Mouse (Mus musculus) heart, embryonic 10.5 days (tissue): Measurements from ENCODE around the gene Frmpd2. TPM values are rescaled to one million over a fixed set of nuclear protein-coding genes. Genes with fewer than 3 reads are reported as not detected.

Experiments
- DNase-seq: peaks from one replicate; pipeline ENCODE4 v3.0.0-alpha.2; 2017; ENCODE audit warnings: low spot score
- H3K27ac ChIP-seq: fragments of 300-500 bp; sonication (generic); 2 replicates; pipeline ENCODE4 v1.5.1; 2016; ENCODE audit warnings: mild to moderate bottlenecking
- H3K27me3 ChIP-seq: fragments of 300-500 bp; sonication (generic); 2 replicates; pipeline ENCODE4 v1.6.1; 2016; ENCODE audit warnings: mild to moderate bottlenecking; ENCODE audit not compliant: poor library complexity, insufficient read depth, severe bottlenecking
- H3K36me3 ChIP-seq: fragments of 300-500 bp; sonication (generic); 2 replicates; pipeline ENCODE4 v1.6.1; 2016; ENCODE audit warnings: mild to moderate bottlenecking, moderate library complexity
- H3K4me1 ChIP-seq: fragments of 300-500 bp; sonication (generic); 2 replicates; pipeline ENCODE4 v1.6.1; 2016; ENCODE audit warnings: mild to moderate bottlenecking
- H3K4me3 ChIP-seq: fragments of 300-500 bp; sonication (generic); 2 replicates; pipeline ENCODE4 v1.5.1; 2016; ENCODE audit warnings: mild to moderate bottlenecking, moderate library complexity
- H3K9me3 ChIP-seq: fragments of 300-500 bp; sonication (generic); 2 replicates; pipeline ENCODE4 v1.6.1; 2016; ENCODE audit warnings: mild to moderate bottlenecking, moderate library complexity
- WGBS: fragments of 180-500 bp; shearing (Covaris S2); methylation state at CpG from one replicate; pipeline ENCODE4 v1.1.7; 2016; 5-methylcytosine and 5-hydroxymethylcytosine counted together
- polyA plus RNA-seq: library from polyadenylated mRNA; unstranded; fragments of >200 nt; fragmentation: Nextera tagmentation; extraction: Ambion mirVana; gene quantifications from 2 replicates; pipeline ENCODE4 v1.2.1, GENCODE M21; 2016

The Frmpd2 gene
- polyA plus RNA-seq, 1 experiment from 2014 or later = 0.05 TPM

DNA sequence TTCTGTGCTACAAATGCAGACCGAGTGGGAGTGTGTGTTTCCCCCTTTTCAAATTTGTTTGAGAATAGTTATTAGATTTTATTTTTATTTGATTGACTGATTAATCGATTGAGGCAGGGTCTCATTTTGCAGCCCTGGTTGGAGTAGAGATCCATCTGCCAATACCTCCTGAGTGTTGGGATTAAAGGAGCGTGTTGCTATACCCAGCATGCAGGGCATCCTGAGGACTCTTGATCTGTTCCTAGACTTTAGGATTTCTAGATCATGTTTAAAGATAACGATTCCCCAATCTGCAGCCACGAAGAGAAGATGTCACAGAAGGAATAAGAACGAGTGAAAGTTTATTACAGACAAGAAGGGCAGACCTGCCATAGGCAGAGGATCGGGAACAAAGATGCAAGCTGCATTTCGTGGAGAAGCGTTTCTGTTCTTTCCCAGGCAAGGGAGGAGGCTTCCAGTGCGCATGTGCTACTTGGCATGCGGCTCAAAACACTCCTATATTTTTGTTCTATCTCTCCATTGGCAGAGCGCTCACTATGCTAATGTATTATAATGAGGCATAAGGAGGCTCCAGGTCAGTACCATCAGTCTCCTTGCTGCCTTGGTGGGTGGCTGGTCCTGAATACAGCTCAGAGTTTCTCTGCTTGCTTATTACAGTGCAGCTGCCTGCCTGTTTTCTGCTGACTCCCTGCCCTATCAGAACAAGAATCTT lies 53.9 kb downstream of the Frmpd2 start:
- DNase-seq = no peak
- Histone ChIP-seq H3K4me1 (no peaks in the 10 kb centered on the region), H3K36me3 (no peaks in the 10 kb centered on the region), H3K27me3 (no peaks in the 10 kb centered on the region), H3K9me3 (no peaks in the 10 kb centered on the region), H3K27ac (no peak overlapping the region), H3K4me3 (no peak overlapping the region)
- 63% methylated on average over 12 of the region's 12 CpGs for WGBS

DNA sequence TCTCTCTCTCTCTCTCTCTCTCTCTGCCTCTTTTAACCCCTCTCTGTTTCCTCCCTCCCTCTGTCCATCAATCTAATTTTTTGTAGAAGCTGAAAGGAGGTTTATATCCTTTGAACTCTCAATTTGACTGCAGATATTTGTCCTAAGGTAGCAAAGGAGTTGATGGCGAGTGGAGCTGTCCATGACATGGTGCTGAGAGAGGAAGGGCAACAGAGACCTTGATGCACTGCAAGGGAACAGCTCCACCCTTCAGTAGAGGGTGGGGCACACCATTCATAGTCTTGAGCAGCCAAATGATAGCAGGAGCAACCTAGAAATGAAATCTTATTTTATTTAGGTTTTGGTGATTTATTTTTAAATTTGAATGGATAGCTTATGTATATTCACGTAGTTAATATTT lies 55.1 kb downstream of the Frmpd2 start:
- H3K9me3 ChIP-seq = no peaks in the 10 kb centered on the region
- H3K36me3 ChIP-seq = no peaks in the 10 kb centered on the region
- H3K4me3 ChIP-seq = no peak overlapping the region
- DNase-seq = no peak
- H3K27me3 ChIP-seq = no peaks in the 10 kb centered on the region
- H3K4me1 ChIP-seq = no peaks in the 10 kb centered on the region
- WGBS = 65% methylated on average over 2 of the region's 2 CpGs
- no peak overlapping the region for H3K27ac ChIP-seq

DNA sequence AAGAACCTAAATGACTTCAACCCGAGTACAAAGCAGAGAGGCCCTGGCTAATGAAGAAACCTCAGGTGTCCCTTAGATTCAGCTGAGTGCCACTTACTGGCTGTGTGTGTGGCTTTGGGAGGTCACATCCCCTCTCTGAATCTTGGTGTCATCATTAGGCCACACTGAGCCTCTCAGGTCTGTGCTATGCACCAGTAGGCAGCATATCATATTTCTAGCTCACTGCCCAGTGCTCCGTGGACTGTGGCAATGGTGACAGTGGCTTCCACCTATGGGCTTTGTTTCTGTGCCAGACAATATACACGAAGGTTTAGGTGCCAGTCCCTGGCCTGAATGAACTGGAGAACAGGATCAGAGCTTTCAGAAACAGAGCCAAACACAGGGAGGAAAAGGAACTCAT lies 56.4 kb downstream of the Frmpd2 start:
- Histone ChIP-seq H3K27me3 (peaks cover 4% of the 10 kb centered on the region; the same call in 1 of the 2 replicates), H3K4me1 (no peaks in the 10 kb centered on the region), H3K4me3 (no peak overlapping the region), H3K9me3 (no peaks in the 10 kb centered on the region), H3K27ac (no peak overlapping the region), H3K36me3 (no peaks in the 10 kb centered on the region)
- 69% methylated on average over 3 of the region's 3 CpGs for WGBS
- DNase-seq = no peak

DNA sequence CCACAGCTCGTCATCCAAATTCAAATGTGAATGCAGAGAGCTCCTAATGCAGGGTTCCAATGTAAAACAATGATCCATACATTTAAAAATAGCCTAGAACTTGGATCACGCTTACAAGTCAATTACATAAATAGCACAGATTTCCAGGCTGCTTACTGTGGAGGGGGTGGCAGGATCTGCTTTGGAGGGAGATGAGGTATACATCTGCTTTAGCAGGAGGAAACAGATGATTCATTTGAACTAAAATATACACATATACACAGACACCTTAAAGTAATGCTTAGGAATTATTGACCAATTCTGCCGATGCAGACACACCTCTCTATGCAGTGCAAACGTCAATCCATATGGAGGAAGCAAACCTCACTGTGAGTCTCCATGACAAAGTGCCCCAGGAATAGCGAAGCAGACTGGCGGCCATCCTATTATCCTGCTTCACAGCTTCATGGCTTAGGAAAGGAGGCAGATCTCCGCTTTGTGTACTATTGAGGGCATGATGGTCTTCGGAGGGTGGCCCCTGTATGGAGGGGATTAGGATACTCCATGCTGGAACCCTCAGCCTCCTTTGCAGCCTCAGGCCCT lies 59.9 kb downstream of the Frmpd2 start:
- WGBS = 76% methylated on average over 8 of the region's 8 CpGs
- H3K4me3 ChIP-seq = no peak overlapping the region
- H3K27me3 ChIP-seq = peaks cover 4% of the 10 kb centered on the region; the same call in 1 of the 2 replicates
- no peaks in the 10 kb centered on the region for H3K36me3 ChIP-seq
- no peaks in the 10 kb centered on the region for H3K9me3 ChIP-seq
- H3K27ac ChIP-seq = no peak overlapping the region
- no peak for DNase-seq
- H3K4me1 ChIP-seq = no peaks in the 10 kb centered on the region

DNA sequence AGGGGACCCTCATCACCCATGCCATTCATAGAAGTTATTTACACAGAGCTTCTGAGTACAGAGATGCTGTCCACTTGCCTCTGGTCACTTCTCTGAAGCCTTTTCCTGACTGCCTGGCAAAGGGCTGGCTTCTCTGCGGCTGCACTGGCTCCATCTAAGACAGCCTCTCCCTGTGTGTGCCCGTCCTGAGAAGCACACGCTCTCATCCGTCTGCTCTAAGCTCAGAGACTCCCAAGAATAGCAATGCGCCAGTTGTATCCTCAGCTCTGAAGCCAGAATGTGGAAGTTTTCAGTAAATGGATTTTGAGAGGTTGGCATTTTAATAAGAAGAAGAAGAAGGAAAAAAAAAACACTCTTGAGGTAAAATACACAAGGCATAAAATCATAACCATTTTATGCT lies 61.3 kb downstream of the Frmpd2 start:
- WGBS = 88% methylated on average over 5 of the region's 5 CpGs
- DNase-seq = no peak
- Histone ChIP-seq H3K27ac (no peak overlapping the region), H3K27me3 (peaks cover 4% of the 10 kb centered on the region; the same call in 1 of the 2 replicates), H3K9me3 (peaks cover 3% of the 10 kb centered on the region; the same call in 1 of the 2 replicates), H3K4me3 (no peak overlapping the region), H3K36me3 (no peaks in the 10 kb centered on the region), H3K4me1 (no peaks in the 10 kb centered on the region)

DNA sequence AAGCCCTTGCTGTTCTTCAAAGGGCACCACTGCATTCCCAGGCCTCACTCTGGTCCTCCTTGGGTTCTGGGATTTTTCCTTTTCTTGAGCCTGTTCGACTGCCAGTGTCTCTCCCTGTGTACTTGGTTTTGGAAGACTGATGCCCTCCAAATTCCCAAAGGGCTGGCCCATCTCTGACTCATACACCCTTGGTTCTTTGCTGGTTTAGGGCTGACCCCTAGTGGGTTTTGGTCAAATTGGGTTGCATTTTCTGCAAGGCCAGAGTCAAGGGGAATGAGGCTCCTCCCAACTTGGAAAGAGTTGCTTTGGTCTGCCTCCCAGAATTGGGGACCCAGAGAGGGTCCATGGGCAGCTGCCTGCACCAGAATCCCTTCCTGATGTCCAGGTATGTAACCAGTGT lies 62.0 kb downstream of the Frmpd2 start:
- H3K4me1 ChIP-seq = no peaks in the 10 kb centered on the region
- DNase-seq = no peak
- peaks cover 4% of the 10 kb centered on the region; the same call in 1 of the 2 replicates for H3K27me3 ChIP-seq
- peaks cover 3% of the 10 kb centered on the region; the same call in 1 of the 2 replicates for H3K9me3 ChIP-seq
- H3K4me3 ChIP-seq = no peak overlapping the region
- H3K27ac ChIP-seq = no peak overlapping the region
- WGBS = 40% methylated on average over 1 of the region's 1 CpGs
- no peaks in the 10 kb centered on the region for H3K36me3 ChIP-seq

DNA sequence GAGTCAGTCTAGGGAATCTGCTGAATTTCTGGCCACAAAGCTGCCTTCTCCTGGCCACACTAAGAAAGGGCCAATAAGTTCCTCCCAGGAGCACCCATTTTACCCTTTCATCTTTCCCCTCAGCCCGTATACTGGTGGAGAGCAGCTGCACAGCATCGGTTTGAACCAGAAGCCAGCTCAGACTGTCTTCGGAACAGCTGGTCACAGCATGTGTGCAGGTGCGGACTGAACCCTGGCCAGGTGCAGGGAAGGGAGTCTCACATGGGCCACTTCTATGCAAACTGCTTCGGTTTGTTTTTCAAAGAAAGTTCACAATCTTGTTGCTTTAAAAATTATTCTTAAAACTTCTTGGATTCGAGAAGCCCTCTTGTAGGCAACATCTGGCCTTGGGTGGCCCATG lies 63.8 kb downstream of the Frmpd2 start:
- no peak for DNase-seq
- Histone ChIP-seq H3K4me3 (no peak overlapping the region), H3K36me3 (no peaks in the 10 kb centered on the region), H3K9me3 (peaks cover 3% of the 10 kb centered on the region; the same call in 1 of the 2 replicates), H3K27ac (no peak overlapping the region), H3K27me3 (peaks cover 4% of the 10 kb centered on the region; the same call in 1 of the 2 replicates), H3K4me1 (no peaks in the 10 kb centered on the region)
- 72% methylated on average over 6 of the region's 6 CpGs for WGBS

DNA sequence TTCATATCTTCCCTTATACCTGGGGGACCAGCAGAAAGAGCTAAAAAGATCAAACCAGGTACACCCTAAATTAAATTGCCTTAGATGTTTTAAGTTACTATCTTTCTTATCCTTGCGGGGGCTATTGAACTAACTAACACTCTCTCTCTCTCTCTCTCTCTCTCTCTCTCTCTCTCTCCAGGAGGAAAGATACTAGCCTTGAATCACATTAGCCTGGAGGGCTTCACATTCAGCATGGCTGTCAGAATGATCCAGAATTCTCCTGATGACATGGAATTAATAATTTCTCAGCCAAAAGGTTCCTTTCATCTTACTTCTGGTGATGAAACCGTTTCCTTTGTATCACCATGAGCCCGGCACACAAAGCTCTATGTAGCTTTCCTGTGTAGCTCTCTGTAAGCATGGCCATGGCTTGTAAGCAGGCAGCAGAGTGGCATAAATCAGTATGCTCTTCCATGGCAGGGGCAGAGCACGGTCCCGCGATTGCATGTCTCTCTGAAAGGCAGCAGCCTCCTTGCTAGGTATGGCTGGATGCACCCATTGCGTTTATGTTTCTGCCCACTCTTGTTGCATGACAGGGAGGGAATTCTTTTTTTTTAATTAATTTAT lies 68.2 kb downstream of the Frmpd2 start:
- no peaks in the 10 kb centered on the region for H3K27me3 ChIP-seq
- WGBS = 80% methylated on average over 7 of the region's 7 CpGs
- no peaks in the 10 kb centered on the region for H3K36me3 ChIP-seq
- H3K4me1 ChIP-seq = no peaks in the 10 kb centered on the region
- no peak overlapping the region for H3K4me3 ChIP-seq
- no peak overlapping the region for H3K27ac ChIP-seq
- no peak for DNase-seq
- peaks cover 3% of the 10 kb centered on the region; the same call in 1 of the 2 replicates for H3K9me3 ChIP-seq

DNA sequence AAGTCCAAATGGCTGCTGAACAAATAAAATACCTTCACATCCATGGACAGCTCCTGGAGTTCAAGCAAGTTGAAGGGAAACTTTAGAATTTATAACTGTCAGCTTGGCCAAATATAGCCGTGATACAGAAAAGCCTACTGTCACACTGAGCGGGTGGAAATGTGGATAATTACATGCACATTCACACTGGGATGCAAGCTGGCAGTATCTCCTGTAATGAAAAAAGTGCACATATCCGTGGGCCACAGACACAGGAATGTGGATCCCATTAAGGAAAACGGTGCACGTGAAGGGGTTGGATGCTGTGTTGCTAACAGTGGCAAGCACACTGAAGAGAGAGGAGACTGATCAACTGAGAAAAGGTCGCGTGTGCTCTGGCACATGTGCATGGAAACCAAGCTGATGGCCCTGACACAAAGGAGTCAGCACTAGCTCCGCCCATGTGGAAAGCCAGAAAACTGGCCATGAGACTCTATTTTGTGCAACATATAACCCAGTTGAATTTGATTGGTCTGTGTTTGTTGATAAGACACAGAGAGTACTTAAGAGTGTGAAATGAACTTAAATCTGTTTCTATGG lies 74.2 kb downstream of the Frmpd2 start:
- Histone ChIP-seq H3K27ac (no peak overlapping the region), H3K27me3 (no peaks in the 10 kb centered on the region), H3K4me3 (no peak overlapping the region), H3K36me3 (no peaks in the 10 kb centered on the region), H3K9me3 (no peaks in the 10 kb centered on the region), H3K4me1 (0 out of 2 replicates have a peak, but pooled peaks cover 6% of the 10 kb centered on the region)
- no peak for DNase-seq
- WGBS = 85% methylated on average over 8 of the region's 8 CpGs

DNA sequence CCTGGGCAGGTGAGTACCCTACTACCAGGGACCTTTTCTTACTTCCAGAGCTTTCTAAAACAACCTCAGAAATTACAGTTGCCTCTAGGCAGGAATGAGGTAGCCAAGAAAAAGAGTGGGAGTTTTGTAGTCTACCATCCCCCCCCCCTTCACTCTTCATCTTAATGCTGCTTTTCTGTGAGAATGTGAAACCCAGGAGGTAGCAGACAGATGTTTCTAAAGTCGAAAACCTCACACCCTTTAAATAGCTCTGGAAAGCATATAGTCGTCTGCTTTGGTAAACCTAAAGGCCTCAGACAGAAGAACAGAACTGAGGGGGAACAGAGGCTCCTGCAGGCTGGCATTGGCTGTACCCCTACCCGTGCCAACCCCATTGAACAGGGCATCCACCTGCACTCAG lies 77.2 kb downstream of the Frmpd2 start:
- Histone ChIP-seq H3K9me3 (no peaks in the 10 kb centered on the region), H3K27ac (no peak overlapping the region), H3K4me3 (no peak overlapping the region), H3K36me3 (no peaks in the 10 kb centered on the region), H3K27me3 (no peaks in the 10 kb centered on the region), H3K4me1 (0 out of 2 replicates have a peak, but pooled peaks cover 6% of the 10 kb centered on the region)
- DNase-seq = no peak
- 54% methylated on average over 3 of the region's 3 CpGs for WGBS

DNA sequence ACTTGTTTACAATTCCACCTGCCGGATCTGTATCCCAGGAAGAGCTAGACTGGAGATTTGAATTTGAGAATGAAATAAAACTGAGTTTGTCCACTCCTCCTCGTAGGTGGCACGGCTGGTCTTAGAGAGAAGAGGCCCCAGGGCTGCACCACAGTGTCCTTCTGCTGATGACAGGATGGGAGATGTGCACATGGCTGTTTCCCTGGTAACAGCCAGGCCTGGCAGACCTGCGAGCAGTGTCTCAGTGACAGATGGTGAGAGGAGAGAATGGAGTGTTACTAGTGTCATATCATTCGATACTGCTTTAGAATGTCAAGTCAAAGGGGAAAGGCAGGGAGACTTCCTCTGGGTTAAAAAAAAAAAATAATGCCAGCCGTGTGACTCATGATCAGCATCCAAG lies 78.4 kb downstream of the Frmpd2 start:
- no peak for DNase-seq
- WGBS = 73% methylated on average over 6 of the region's 6 CpGs
- Histone ChIP-seq H3K9me3 (no peaks in the 10 kb centered on the region), H3K27me3 (no peaks in the 10 kb centered on the region), H3K4me1 (0 out of 2 replicates have a peak, but pooled peaks cover 6% of the 10 kb centered on the region), H3K4me3 (no peak overlapping the region), H3K27ac (no peak overlapping the region), H3K36me3 (no peaks in the 10 kb centered on the region)

DNA sequence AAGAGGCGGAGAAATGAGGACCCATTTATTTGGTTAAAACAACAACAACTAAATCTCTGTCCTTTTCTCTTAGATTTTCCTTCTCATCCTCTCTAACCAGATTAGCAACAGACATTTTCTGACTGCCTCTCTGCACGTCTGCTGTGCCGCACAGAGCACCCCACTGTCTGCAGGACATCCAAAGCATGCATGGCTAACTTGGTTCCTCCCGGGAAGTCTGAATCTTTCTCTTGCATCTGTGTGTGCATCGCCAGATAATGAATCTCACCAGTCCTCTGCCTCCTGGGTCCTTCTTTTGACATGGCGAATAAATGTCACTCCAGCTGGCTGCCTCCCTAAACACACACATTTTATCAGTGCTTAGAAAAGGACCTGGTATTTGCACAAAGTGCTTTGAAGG lies 99.2 kb downstream of the Frmpd2 start:
- no peak overlapping the region for H3K4me3 ChIP-seq
- H3K27me3 ChIP-seq = no peaks in the 10 kb centered on the region
- 0 out of 2 replicates have a peak, but pooled peaks cover 3% of the 10 kb centered on the region for H3K4me1 ChIP-seq
- no peak overlapping the region for H3K27ac ChIP-seq
- 49% methylated on average over 6 of the region's 6 CpGs for WGBS
- no peak for DNase-seq
- no peaks in the 10 kb centered on the region for H3K36me3 ChIP-seq
- H3K9me3 ChIP-seq = no peaks in the 10 kb centered on the region

DNA sequence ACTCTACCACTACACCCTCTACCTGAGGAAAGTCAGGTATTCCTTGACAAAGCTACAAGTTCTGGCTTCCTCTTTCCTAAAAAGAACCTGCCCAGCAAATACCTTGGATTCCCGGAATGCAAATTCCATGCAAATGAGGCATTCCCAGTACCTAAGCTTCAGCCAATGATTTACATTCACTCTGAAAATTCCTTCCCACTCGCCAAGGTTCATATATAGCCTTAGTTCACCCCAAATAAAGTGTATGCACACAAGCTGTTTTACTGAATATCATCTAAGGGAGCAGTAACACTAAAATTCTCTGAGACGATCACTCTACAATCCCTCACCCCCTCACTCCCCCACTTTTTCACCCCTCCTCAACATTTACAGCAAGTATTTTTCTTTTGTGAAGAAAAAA lies 102.1 kb downstream of the Frmpd2 start:
- DNase-seq = no peak
- no peaks in the 10 kb centered on the region for H3K9me3 ChIP-seq
- 66% methylated on average over 3 of the region's 3 CpGs for WGBS
- H3K27me3 ChIP-seq = no peaks in the 10 kb centered on the region
- H3K27ac ChIP-seq = no peak overlapping the region
- no peak overlapping the region for H3K4me3 ChIP-seq
- H3K36me3 ChIP-seq = no peaks in the 10 kb centered on the region
- H3K4me1 ChIP-seq = 0 out of 2 replicates have a peak, but pooled peaks cover 3% of the 10 kb centered on the region
